Mouse (Mus musculus): Measurements from ENCODE around the gene Wrb. TPM values are rescaled to one million over a fixed set of nuclear protein-coding genes. Genes with fewer than 3 reads are reported as not detected.

Gene Wrb
- polyA plus RNA-seq, 1 experiment: 44.6 TPM

GRCm38 (mm10) chr16:96160927-96161326, 15.7 kb downstream of the Wrb start:
- no peak for TF ChIP-seq CTCF (IDR thresholded peaks at IDR 0.05; ENCODE audit: borderline replicate concordance, control insufficient read depth, extremely low read depth, insufficient read depth, low read length, poor library complexity)
- no peak for TF ChIP-seq POLR2A (IDR thresholded peaks at IDR 0.05; ENCODE audit: control insufficient read depth, extremely low read depth, insufficient read depth, low read length, poor library complexity)
- Histone ChIP-seq H3K27me3 (ENCODE audit: control insufficient read depth, insufficient read depth, low read length) (no peaks in the 10 kb centered on the region), H3K27ac (ENCODE audit: control insufficient read depth, insufficient read depth, low read length) (no peak overlapping the region), H3K4me1 (replicated peaks; ENCODE audit: control insufficient read depth, insufficient read depth, low read length) (peaks cover 10% of the 10 kb centered on the region), H3K4me3 (ENCODE audit: control insufficient read depth, insufficient read depth, low read length) (no peak overlapping the region), H3K36me3 (ENCODE audit: control insufficient read depth, insufficient read depth, low read length) (no peaks in the 10 kb centered on the region)
- no peak for DNase-seq
- 94% methylated on average over 1 of the region's 1 CpGs for WGBS

- no peak overlapping the region for H3K27ac ChIP-seq (ENCODE audit: control insufficient read depth, insufficient read depth, low read length)
- no peaks in the 10 kb centered on the region for H3K36me3 ChIP-seq (ENCODE audit: control insufficient read depth, insufficient read depth, low read length)
- no peak for DNase-seq
- WGBS: 96% methylated on average over 4 of the region's 4 CpGs
- TF ChIP-seq CTCF (IDR thresholded peaks at IDR 0.05; ENCODE audit: borderline replicate concordance, control insufficient read depth, extremely low read depth, insufficient read depth, low read length, poor library complexity) (no peak), POLR2A (IDR thresholded peaks at IDR 0.05; ENCODE audit: control insufficient read depth, extremely low read depth, insufficient read depth, low read length, poor library complexity) (no peak)
- H3K4me1 ChIP-seq (replicated peaks; ENCODE audit: control insufficient read depth, insufficient read depth, low read length): peaks cover 10% of the 10 kb centered on the region
- H3K27me3 ChIP-seq (ENCODE audit: control insufficient read depth, insufficient read depth, low read length): no peaks in the 10 kb centered on the region
- H3K4me3 ChIP-seq (ENCODE audit: control insufficient read depth, insufficient read depth, low read length): no peak overlapping the region
Measured at GRCm38 (mm10) chr16:96161336-96161735, 16.1 kb downstream of the Wrb start.

GRCm38 (mm10) chr16:96165723-96166264, 20.6 kb downstream of the Wrb start:
- Histone ChIP-seq H3K27ac (ENCODE audit: control insufficient read depth, insufficient read depth, low read length) (no peak overlapping the region), H3K27me3 (ENCODE audit: control insufficient read depth, insufficient read depth, low read length) (no peaks in the 10 kb centered on the region), H3K4me3 (ENCODE audit: control insufficient read depth, insufficient read depth, low read length) (no peak overlapping the region), H3K4me1 (replicated peaks; ENCODE audit: control insufficient read depth, insufficient read depth, low read length) (no peaks in the 10 kb centered on the region), H3K36me3 (ENCODE audit: control insufficient read depth, insufficient read depth, low read length) (no peaks in the 10 kb centered on the region)
- no peak for TF ChIP-seq POLR2A (IDR thresholded peaks at IDR 0.05; ENCODE audit: control insufficient read depth, extremely low read depth, insufficient read depth, low read length, poor library complexity)
- no peak for TF ChIP-seq CTCF (IDR thresholded peaks at IDR 0.05; ENCODE audit: borderline replicate concordance, control insufficient read depth, extremely low read depth, insufficient read depth, low read length, poor library complexity)
- DNase-seq: no peak
- 87% methylated on average over 4 of the region's 4 CpGs for WGBS

- H3K36me3 ChIP-seq (ENCODE audit: control insufficient read depth, insufficient read depth, low read length): no peaks in the 10 kb centered on the region
- TF ChIP-seq POLR2A (IDR thresholded peaks at IDR 0.05; ENCODE audit: control insufficient read depth, extremely low read depth, insufficient read depth, low read length, poor library complexity) (no peak), CTCF (IDR thresholded peaks at IDR 0.05; ENCODE audit: borderline replicate concordance, control insufficient read depth, extremely low read depth, insufficient read depth, low read length, poor library complexity) (no peak)
- H3K4me3 ChIP-seq (ENCODE audit: control insufficient read depth, insufficient read depth, low read length): no peak overlapping the region
- DNase-seq: no peak
- no peak overlapping the region for H3K27ac ChIP-seq (ENCODE audit: control insufficient read depth, insufficient read depth, low read length)
- H3K4me1 ChIP-seq (replicated peaks; ENCODE audit: control insufficient read depth, insufficient read depth, low read length): no peaks in the 10 kb centered on the region
- 42% methylated on average over 4 of the region's 4 CpGs for WGBS
- no peaks in the 10 kb centered on the region for H3K27me3 ChIP-seq (ENCODE audit: control insufficient read depth, insufficient read depth, low read length)
Measured at GRCm38 (mm10) chr16:96168837-96169236, 23.6 kb downstream of the Wrb start.

GRCm38 (mm10) chr16:96173648-96174047, 28.4 kb downstream of the Wrb start:
- Histone ChIP-seq H3K36me3 (ENCODE audit: control insufficient read depth, insufficient read depth, low read length) (no peaks in the 10 kb centered on the region), H3K27ac (ENCODE audit: control insufficient read depth, insufficient read depth, low read length) (no peak overlapping the region), H3K4me1 (replicated peaks; ENCODE audit: control insufficient read depth, insufficient read depth, low read length) (no peaks in the 10 kb centered on the region), H3K4me3 (ENCODE audit: control insufficient read depth, insufficient read depth, low read length) (no peak overlapping the region), H3K27me3 (ENCODE audit: control insufficient read depth, insufficient read depth, low read length) (no peaks in the 10 kb centered on the region)
- TF ChIP-seq CTCF (IDR thresholded peaks at IDR 0.05; ENCODE audit: borderline replicate concordance, control insufficient read depth, extremely low read depth, insufficient read depth, low read length, poor library complexity): no peak
- TF ChIP-seq POLR2A (IDR thresholded peaks at IDR 0.05; ENCODE audit: control insufficient read depth, extremely low read depth, insufficient read depth, low read length, poor library complexity): no peak
- 93% methylated on average over 8 of the region's 8 CpGs for WGBS
- no peak for DNase-seq

GRCm38 (mm10) chr16:96175399-96175798, 30.2 kb downstream of the Wrb start:
- WGBS: 60% methylated on average over 2 of the region's 2 CpGs
- H3K27me3 ChIP-seq (ENCODE audit: control insufficient read depth, insufficient read depth, low read length): no peaks in the 10 kb centered on the region
- no peak for DNase-seq
- TF ChIP-seq CTCF (IDR thresholded peaks at IDR 0.05; ENCODE audit: borderline replicate concordance, control insufficient read depth, extremely low read depth, insufficient read depth, low read length, poor library complexity) (no peak), POLR2A (IDR thresholded peaks at IDR 0.05; ENCODE audit: control insufficient read depth, extremely low read depth, insufficient read depth, low read length, poor library complexity) (no peak)
- H3K4me3 ChIP-seq (ENCODE audit: control insufficient read depth, insufficient read depth, low read length): no peak overlapping the region
- no peaks in the 10 kb centered on the region for H3K4me1 ChIP-seq (replicated peaks; ENCODE audit: control insufficient read depth, insufficient read depth, low read length)
- H3K36me3 ChIP-seq (ENCODE audit: control insufficient read depth, insufficient read depth, low read length): no peaks in the 10 kb centered on the region
- H3K27ac ChIP-seq (ENCODE audit: control insufficient read depth, insufficient read depth, low read length): no peak overlapping the region

- H3K4me1 ChIP-seq (replicated peaks; ENCODE audit: control insufficient read depth, insufficient read depth, low read length): no peaks in the 10 kb centered on the region
- H3K27me3 ChIP-seq (ENCODE audit: control insufficient read depth, insufficient read depth, low read length): no peaks in the 10 kb centered on the region
- DNase-seq: no peak
- H3K4me3 ChIP-seq (ENCODE audit: control insufficient read depth, insufficient read depth, low read length): no peak overlapping the region
- no peaks in the 10 kb centered on the region for H3K36me3 ChIP-seq (ENCODE audit: control insufficient read depth, insufficient read depth, low read length)
- no peak overlapping the region for H3K27ac ChIP-seq (ENCODE audit: control insufficient read depth, insufficient read depth, low read length)
- TF ChIP-seq POLR2A (IDR thresholded peaks at IDR 0.05; ENCODE audit: control insufficient read depth, extremely low read depth, insufficient read depth, low read length, poor library complexity): no peak
- TF ChIP-seq CTCF (IDR thresholded peaks at IDR 0.05; ENCODE audit: borderline replicate concordance, control insufficient read depth, extremely low read depth, insufficient read depth, low read length, poor library complexity): no peak
Measured at GRCm38 (mm10) chr16:96179156-96179555, 33.9 kb downstream of the Wrb start.
